Mouse (Mus musculus) urinary bladder, adult 2 months (tissue): ENCODE measurements around the gene Tmem116. TPM values are rescaled to one million over a fixed set of nuclear protein-coding genes. Genes with fewer than 3 reads are reported as not detected.
A peak's percentile ranks its signal among the peaks of the same experiment; 100 is the strongest.

ENCODE experiments used
- DNase-seq: peaks from one replicate; pipeline ENCODE4 v3.0.0; 2022; ENCODE audit warnings: low spot score
- polyA plus RNA-seq: library from polyadenylated mRNA; depleted of rRNA; stranded (reverse); fragments of >200 nt; gene quantifications from 2 replicates; pipeline ENCODE4 v1.2.3, GENCODE M21; 2012; rRNA removed

The Tmem116 gene
- polyA plus RNA-seq = 1.4 and 2.4 TPM in 2 replicates

DNA sequence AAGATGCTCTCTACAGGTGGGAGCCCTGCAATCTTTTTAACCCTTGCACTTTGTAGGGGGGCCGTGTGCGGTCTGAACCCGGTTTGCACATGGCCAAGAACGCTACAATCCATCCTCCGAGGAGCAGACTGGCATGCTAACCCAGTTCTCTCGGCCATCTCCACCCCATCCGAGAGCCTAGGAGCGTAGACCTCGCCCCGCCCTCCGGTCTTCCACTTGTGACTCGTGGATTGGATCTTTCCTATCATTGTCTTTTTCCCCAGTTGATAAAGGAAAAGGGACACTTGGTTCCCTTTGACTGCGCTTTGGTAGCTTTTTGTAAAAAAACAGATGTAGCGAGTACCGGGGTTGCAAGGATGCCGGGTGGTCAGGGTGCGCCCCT is at the start of gene Tmem116:
Gene Tmem116, plus strand, starts transcription at position 250 of the 382 bp plus-strand sequence.
- DNase-seq = no peak

DNA sequence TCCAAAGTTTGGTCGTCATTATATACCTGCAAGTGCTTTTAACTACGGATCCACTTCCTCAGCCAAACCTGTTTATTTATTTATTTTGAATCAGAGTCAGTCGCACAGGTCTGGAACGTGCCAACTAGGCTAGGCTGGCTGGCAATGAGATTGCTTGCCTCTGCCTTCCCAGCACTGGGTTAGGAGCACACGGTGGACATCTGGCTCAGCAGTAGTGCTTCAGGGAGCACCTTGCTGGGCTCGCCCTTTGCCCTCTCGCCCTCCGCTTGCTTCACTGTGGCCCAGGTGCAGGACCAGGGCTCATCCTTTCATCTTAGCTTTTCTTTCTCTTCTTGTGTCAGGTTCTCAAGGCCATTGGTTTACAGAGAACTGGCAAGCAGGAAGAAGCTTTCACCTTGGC is 43.8 kb upstream of the Tmem116 start:
- DNase-seq = no peak

DNA sequence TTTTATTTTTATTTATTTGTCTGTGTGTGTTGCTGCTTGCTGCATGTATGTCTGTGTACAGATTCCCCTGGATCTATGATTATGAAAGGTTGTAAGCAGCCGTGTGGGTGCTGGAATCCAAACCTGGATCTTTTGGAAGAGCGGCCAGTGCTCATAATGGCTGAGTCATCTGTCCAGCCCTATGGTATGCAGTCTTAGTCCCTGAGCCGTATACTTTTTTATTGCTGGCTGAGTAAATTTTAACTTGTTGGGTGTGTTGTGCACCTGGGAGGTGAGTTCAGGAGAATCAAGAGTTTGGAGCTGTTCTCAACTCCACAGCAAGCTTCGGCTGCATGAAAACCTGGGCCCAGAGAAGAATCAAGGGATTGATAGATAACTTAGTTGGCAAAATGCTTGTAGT is 40.7 kb upstream of the Tmem116 start:
- DNase-seq = no peak

GRCm38 (mm10) chr5:121420721-121421120 is 31.0 kb upstream of the Tmem116 start:
- no peak for DNase-seq

- no peak for DNase-seq
Measured at GRCm38 (mm10) chr5:121422787-121423186, 28.9 kb upstream of the Tmem116 start.

GRCm38 (mm10) chr5:121423297-121423696 is 28.4 kb upstream of the Tmem116 start:
- DNase-seq = no peak

GRCm38 (mm10) chr5:121428954-121429353 is 22.7 kb upstream of the Tmem116 start:
- DNase-seq = no peak

DNA sequence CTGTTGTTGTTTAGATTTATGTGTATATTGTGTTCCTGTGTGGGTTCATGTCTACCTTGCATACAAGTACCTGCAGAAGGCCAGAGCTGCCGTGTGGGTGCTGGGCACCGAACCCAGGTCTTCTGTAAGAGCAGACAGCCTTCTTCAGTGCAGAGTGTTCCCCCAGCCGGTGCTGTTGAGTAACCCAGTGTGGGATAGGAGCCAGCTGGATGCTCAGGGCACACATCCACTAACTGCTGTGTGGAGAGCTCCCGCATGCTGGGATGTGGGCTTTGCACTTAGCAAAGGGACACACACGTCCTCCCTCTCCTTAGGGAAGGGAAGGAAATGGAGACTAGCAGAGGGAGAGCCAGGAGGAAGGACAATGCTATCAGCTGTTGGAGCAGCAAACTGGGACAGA is 13.6 kb upstream of the Tmem116 start:
- no peak for DNase-seq

GRCm38 (mm10) chr5:121438756-121439155 is 12.9 kb upstream of the Tmem116 start:
- DNase-seq = no peak

GRCm38 (mm10) chr5:121443548-121443947 is 8.1 kb upstream of the Tmem116 start:
- no peak for DNase-seq

- DNase-seq = no peak
Measured at GRCm38 (mm10) chr5:121444870-121445269, 6.8 kb upstream of the Tmem116 start.

DNA sequence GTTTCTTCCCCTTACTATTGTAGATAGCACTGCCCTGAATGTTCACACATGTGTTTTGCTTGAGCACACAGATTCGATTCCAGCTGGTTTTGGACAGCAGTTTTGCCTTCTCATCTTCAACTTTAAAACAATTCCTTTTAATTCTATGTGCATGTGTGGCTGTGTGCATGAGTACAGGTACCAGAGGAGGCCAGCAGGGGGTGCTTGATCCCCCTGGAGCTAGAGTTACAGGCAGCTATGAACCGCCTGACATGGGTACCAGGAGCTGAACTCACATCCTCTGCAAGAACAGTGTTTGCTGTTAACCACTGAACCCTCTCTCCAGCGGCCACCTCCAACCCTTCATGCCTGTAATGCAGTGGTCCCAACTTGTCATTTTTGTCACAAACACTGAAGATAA is 3.2 kb upstream of the Tmem116 start:
- DNase-seq = no peak

GRCm38 (mm10) chr5:121449976-121450375 is 1.7 kb upstream of the Tmem116 start:
- DNase-seq = no peak

DNA sequence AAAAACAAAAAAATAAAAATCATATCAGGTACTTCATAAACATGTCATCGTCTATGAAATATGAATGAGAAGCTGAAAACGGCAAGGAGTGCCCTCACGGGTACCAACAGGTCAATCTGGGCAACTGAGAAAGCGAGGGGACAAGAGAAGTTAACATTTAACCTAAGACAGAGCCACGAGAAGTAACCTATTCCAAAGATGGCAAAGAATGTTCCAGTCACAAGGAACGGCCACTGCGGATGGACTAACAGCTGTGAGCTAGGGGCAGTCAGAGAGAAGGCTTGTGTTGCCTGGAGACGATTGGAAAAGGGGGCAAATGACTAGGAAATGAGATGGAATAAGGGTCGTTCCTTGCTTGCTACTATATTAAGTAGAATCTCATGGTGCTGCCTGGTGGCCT is 1.2 kb upstream of the Tmem116 start:
- DNase-seq = no peak

GRCm38 (mm10) chr5:121451203-121451602 is 490 bp upstream of the Tmem116 start:
- DNase-seq = no peak

DNA sequence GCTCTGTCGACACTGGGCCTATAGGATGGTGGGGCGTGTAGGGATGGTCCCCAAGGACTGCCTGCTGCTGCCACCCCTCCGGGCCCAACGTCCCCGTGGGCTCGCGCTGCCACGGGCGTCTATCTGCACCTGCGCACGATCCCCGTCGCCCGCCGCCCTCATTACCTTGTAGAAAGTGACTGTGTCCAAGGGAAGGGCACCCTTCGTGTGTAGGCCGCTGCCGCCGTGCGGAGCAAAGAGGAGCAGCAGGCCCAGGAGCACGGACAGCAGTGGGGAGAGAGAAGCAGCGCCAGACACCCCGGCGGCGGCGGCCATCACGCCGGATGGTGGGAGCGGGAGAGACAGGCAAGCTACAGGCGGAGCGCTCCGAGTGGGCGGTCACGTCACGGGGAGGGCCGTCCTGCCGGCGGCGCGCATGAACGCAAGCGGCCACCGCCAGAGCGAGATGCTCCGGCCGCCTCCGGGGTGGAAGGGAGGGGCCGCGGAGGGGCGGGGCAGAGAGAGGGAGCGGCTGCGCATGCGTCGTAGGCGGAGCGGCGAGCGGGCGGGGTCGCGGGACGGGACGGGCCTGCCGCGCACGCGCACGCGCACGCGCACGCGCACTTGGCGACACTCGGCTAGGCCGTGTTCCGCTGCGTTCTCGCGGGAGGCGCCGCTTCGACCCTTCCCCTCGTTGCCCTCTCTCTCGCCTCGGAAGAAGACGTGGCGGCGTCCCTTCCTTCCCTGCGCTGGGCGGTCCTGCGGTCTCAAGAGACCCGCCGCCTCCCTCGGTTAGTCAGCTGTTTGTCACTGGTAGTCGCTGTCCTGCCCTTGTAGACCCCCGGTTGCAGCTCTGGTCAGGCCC is 555 bp downstream of the Tmem116 start, which contains the start of gene Erp29:
Gene Erp29, minus strand, starts transcription at position 481 of the 844 bp plus-strand sequence.
- peak; percentile 99 for DNase-seq

DNA sequence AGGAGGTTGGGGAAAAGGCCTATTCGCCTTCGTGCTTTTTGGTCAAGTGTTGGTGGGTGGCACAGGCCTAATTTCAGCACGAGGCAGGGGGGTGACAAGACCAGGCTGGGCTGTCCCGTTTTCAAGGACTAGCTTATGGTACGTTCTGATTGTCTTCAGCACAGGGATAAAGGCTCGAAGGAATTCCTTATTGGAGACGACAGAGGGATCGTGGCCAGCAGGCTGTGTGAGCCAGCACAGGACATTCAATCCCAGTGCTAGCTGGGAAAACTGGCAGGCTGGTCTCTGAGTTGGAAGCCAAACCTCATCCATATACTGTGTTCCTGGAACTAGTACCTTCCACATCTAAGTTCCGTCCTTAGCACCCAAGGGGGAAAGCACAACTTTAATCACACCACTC is 1.2 kb downstream of the Tmem116 start:
- no peak for DNase-seq

DNA sequence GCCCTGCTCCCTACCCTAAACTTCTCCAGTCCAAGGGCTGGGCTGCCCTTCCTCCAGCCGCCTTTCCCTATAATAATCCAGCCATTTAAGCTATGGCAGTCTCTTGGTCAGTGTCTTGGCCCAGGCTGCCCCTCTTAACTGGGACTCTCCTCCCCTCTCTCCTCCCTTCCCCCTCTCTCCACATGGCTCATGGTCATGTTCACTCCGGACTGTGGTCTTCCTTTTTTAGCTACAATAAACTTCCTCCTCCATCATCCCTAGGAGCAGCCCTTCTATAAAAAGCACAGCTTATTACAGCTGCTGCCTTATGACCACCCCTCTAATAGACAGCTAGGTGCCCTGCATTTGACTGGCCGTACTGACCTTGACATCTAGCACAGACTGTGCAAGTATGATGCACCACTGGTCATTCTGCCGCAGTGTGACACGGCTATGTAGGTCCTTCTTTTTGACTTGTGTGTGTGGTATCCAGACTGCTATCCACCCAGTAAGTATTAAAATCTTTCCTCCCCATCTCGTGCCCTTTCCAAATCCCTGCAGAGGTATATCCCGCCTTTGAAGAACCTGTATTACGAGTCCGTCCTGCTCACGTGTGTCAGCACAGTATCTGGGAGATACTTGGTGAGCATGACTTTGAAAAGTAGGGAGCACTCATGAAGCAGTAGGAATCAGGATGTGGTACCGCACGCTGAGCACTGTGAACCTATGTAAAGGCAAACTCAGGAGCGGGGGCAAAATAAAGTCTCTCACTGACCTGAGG is 2.2 kb downstream of the Tmem116 start:
- DNase-seq = no peak

- no peak for DNase-seq
Measured at GRCm38 (mm10) chr5:121454503-121454782, 2.8 kb downstream of the Tmem116 start.

DNA sequence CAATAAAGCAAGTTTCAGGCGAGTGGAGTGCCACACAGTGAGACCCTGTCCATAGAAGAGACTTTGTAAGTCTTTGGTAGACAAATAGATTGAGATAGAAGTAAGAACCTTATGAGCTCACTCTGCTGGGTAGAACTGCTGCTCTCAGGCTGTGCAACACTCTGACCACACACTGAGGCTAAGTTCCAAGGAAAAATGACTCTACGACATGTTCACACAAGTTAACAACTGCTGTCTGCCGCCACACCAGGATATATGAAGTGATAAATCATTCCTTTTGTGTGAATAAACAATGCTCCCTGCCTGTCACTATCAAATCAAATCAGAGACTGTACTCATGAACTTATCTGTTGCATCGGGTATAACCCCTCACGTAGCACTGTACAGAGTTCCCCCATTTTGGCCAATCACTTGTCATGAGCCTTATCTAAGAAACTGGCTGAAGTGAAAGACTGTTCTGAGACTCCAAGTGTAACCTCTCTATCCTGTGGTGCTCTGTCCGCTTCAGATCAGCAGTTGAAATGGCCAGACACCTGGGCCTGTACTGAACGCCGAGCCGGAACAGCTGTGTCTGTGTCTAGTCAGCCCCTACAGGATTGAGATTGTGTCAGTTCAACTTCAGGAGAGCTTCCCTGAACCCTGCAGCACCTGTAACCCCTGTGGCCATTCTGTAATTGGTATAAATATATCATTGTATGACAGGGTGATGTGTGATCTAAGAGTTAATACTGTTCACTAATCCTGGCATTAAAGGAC is 4.0 kb downstream of the Tmem116 start:
- no peak for DNase-seq

GRCm38 (mm10) chr5:121461339-121462170 is 9.9 kb downstream of the Tmem116 start:
- DNase-seq = no peak

DNA sequence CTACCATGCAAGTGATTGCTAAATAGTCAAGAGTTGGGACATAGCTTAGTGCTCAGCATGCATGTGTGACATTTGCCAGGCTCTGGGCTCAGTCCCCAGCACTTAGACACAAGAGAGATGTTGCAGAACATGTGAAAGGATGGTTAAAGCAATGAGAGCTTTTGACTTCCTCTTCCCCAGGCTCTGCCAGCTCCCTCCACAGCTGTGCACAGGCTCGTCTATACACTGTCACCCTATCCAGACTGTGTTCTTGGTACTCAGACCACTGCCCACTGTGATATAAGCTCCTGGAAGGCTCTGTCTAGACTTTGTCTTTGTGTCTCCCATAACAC is 10.4 kb downstream of the Tmem116 start:
- DNase-seq = no peak
